Mouse (Mus musculus): ENCODE data around the gene Birc5.
"Not testable (repeated sequence)": the region's sequence is repeated elsewhere in the genome, so short reads cannot be mapped to it uniquely, and the experiment has no call there.

Birc5 gene

GRCm38 (mm10) chr11:117848985-117849671 lies at the start of gene Birc5:
TSS of gene Birc5 (plus strand) at chr11:117849251.
- peak; percentile 98 for DNase-seq

- DNase-seq, result no peak
Observed at GRCm38 (mm10) chr11:117800038-117800437, 49.0 kb upstream of the Birc5 start.

- DNase-seq, result no peak
Observed at GRCm38 (mm10) chr11:117801650-117802049, 47.4 kb upstream of the Birc5 start.

- DNase-seq, result no peak
Observed at GRCm38 (mm10) chr11:117803166-117803688, 45.8 kb upstream of the Birc5 start.

- no peak for DNase-seq
Observed at GRCm38 (mm10) chr11:117806781-117807180, 42.3 kb upstream of the Birc5 start.

- DNase-seq, result peak; percentile 76
Observed at GRCm38 (mm10) chr11:117809407-117810311, 39.4 kb upstream of the Birc5 start, which contains the start of the genes Gm20708 and Syngr2. TSS of gene Gm20708 (plus strand) at chr11:117809668. TSS of gene Syngr2 (plus strand) at chr11:117809668.

- DNase-seq, result peak; percentile 84
Observed at GRCm38 (mm10) chr11:117810401-117811046, 38.5 kb upstream of the Birc5 start.

GRCm38 (mm10) chr11:117813867-117814266 lies 35.2 kb upstream of the Birc5 start:
- DNase-seq, result no peak

- no peak for DNase-seq
Observed at GRCm38 (mm10) chr11:117814704-117815366, 34.2 kb upstream of the Birc5 start.

- DNase-seq, result not testable (repeated sequence)
Observed at GRCm38 (mm10) chr11:117815850-117816249, 33.2 kb upstream of the Birc5 start.

GRCm38 (mm10) chr11:117816389-117816996 lies 32.6 kb upstream of the Birc5 start:
- no peak for DNase-seq

- DNase-seq, result no peak
Observed at GRCm38 (mm10) chr11:117819095-117819494, 30.0 kb upstream of the Birc5 start.

GRCm38 (mm10) chr11:117820173-117820572 lies 28.9 kb upstream of the Birc5 start:
- no peak for DNase-seq

- no peak for DNase-seq
Observed at GRCm38 (mm10) chr11:117821868-117822267, 27.2 kb upstream of the Birc5 start.

GRCm38 (mm10) chr11:117822728-117823241 lies 26.3 kb upstream of the Birc5 start:
- no peak for DNase-seq

GRCm38 (mm10) chr11:117823411-117823810 lies 25.6 kb upstream of the Birc5 start:
- DNase-seq, result no peak

- peak; percentile 84 for DNase-seq
Observed at GRCm38 (mm10) chr11:117824060-117824969, 24.7 kb upstream of the Birc5 start.

- DNase-seq, result peak; percentile 74
Observed at GRCm38 (mm10) chr11:117825333-117826101, 23.5 kb upstream of the Birc5 start, which contains the start of the genes Afmid and Tk1. TSS of gene Afmid (plus strand) at chr11:117825924. TSS of gene Tk1 (minus strand) at chr11:117826092.

GRCm38 (mm10) chr11:117826164-117826563 lies 22.9 kb upstream of the Birc5 start:
- DNase-seq, result no peak

- peak; percentile 36 for DNase-seq
Observed at GRCm38 (mm10) chr11:117826916-117827315, 22.1 kb upstream of the Birc5 start.

Data from thymus, postnatal 25 days (tissue).